Mouse (Mus musculus) G1E-ER4 (cell line): Measurements from ENCODE around the gene Dusp28. TPM values are rescaled to one million over a fixed set of nuclear protein-coding genes. Genes with fewer than 3 reads are reported as not detected.

Source experiments
- GATA1 ChIP-seq: IDR thresholded peaks from one replicate; pipeline ENCODE4 v1.8.0; 2012; ENCODE audit warnings: low read length, inconsistent platforms
- polyA plus RNA-seq: library from polyadenylated mRNA; stranded (reverse); fragments of >175 nt; gene quantifications from 2 replicates; pipeline ENCODE4 v1.2.3, GENCODE M21; 2012

Dusp28 gene
- polyA plus RNA-seq = 18.5 and 21.0 TPM in 2 replicates

GRCm38 (mm10) chr1:92906779-92907631 is at the start of gene Dusp28:
TSS of gene Dusp28 (plus strand) at chr1:92906981.
- TF ChIP-seq GATA1 = no peak

GRCm38 (mm10) chr1:92861503-92861902 is 45.3 kb upstream of the Dusp28 start:
- no peak for TF ChIP-seq GATA1

- no peak for TF ChIP-seq GATA1
Observed at GRCm38 (mm10) chr1:92863268-92863667, 43.5 kb upstream of the Dusp28 start.

- no peak for TF ChIP-seq GATA1
Observed at GRCm38 (mm10) chr1:92866170-92866569, 40.6 kb upstream of the Dusp28 start.

GRCm38 (mm10) chr1:92869985-92870384 is 36.8 kb upstream of the Dusp28 start:
- no peak for TF ChIP-seq GATA1

- no peak for TF ChIP-seq GATA1
Observed at GRCm38 (mm10) chr1:92872666-92873065, 34.1 kb upstream of the Dusp28 start.

- TF ChIP-seq GATA1 = no peak
Observed at GRCm38 (mm10) chr1:92874011-92874410, 32.8 kb upstream of the Dusp28 start.

- TF ChIP-seq GATA1 = no peak
Observed at GRCm38 (mm10) chr1:92875360-92876111, 31.2 kb upstream of the Dusp28 start.

- no peak for TF ChIP-seq GATA1
Observed at GRCm38 (mm10) chr1:92877431-92877978, 29.3 kb upstream of the Dusp28 start.

- TF ChIP-seq GATA1 = no peak
Observed at GRCm38 (mm10) chr1:92878066-92878741, 28.6 kb upstream of the Dusp28 start.

- no peak for TF ChIP-seq GATA1
Observed at GRCm38 (mm10) chr1:92879266-92879665, 27.5 kb upstream of the Dusp28 start.

GRCm38 (mm10) chr1:92880101-92880500 is 26.7 kb upstream of the Dusp28 start:
- TF ChIP-seq GATA1 = no peak

- no peak for TF ChIP-seq GATA1
Observed at GRCm38 (mm10) chr1:92881982-92882381, 24.8 kb upstream of the Dusp28 start.

- TF ChIP-seq GATA1 = no peak
Observed at GRCm38 (mm10) chr1:92888901-92889655, 17.7 kb upstream of the Dusp28 start.

- TF ChIP-seq GATA1 = no peak
Observed at GRCm38 (mm10) chr1:92892791-92893190, 14.0 kb upstream of the Dusp28 start.
